Mouse (Mus musculus) cerebral cortex, adult 2 months (tissue): ENCODE results near the gene Igfbp7.

ENCODE experiments used
- WGBS: fragments of 180-500 bp; shearing (Covaris S2); methylation state at CpG from one replicate; pipeline ENCODE4 v1.1.7; 2018; 5-methylcytosine and 5-hydroxymethylcytosine counted together

The Igfbp7 gene

DNA sequence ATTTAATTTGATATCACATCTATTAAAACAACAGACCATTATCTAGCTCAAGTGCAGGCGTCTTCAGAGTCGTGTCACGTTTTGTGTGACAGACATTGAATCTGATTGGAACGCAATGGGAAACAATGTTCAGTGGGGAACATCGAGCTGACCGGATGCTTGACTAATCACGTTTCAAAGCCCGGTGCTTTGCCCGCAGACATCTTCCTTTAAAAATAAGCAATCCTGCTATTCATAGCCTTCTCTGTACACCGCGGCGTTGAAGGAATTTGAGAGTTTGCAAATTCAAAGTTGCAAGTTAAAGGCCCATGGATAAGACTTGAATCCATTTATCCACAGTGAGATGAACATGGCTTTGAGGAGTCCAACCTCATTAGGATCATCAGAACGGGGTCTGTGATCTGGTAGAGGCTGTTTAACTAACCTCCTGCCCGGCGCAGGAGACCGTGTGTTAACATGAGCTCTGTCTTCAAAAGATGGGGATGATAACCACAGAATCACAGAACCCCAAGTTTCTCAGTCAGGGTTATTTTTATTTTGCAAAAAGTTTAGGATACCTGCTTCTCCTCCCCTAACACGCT, 27.4 kb downstream of the Igfbp7 start:
- 70% methylated on average over 17 of the region's 17 CpGs for WGBS

DNA sequence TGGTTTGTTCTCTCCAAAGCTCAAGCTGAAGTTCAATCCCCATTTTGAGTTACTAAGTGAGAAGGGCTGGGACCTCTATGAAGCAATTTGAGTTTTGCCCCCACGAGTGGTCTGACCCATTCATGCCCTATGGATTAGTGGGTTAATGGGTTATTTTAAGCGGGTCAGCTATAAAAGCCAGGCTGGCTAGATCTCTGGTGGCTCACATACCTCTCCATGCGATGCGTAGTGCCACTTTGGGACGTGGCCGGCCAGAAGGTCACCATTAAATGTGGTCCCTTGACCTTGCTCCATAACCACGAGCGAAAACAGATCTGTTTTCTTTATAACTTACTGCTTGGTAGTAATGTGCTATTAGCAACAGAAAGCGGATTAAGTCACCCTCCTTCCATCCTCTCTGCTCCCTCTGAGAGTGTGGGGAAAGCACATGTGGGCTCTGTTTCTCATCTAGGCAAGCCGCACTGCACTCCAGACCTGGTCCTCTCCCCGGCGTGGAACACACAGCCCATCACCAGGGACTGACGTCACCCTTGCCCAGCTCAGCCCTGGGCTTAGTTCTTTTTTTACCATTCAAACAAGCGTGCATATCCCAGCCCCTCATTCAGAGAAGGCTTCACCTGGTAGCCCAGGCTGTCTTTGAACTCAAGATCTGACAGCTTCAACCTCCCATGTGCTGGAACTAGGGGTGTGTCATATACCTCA, 28.3 kb downstream of the Igfbp7 start:
- WGBS: 84% methylated on average over 14 of the region's 14 CpGs

DNA sequence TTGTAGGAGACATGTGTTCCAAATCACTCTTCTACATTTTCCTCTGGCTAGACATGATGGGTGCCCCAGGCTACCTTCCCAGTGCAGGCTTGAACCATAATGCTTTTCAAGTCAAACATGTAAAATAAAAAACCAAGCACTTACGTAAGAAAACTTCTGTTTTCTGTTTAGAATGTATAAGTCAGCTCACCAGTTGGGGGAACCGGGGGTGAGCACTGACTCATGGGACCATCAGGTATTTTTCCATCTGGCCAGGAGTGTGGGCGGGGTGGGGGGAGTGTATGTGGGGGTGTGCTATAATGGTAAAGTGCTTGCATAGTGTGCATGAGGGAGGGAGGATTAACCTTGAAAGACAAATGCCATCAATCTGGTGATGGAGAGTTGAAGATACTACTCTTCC, 29.8 kb downstream of the Igfbp7 start:
- 66% methylated on average over 3 of the region's 3 CpGs for WGBS

DNA sequence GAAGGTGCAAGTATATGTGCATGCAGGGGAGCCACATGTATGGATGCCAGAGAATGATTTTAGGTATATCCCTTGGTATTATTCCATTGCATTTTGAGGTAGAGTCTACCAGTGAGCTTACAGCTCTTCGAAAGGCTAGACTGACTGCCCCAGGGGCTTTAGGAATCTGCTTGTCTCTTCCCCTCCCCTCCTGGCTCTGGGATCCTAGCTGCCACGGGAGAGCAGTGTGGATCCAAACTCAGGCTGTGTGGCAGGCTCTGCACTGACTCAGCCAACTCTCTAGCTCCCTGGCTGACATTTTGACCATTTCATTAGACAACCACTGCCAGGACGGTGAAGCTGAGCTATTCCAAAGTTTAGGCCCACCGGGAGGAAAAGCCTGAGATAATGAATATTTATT, 32.3 kb downstream of the Igfbp7 start:
- 72% methylated on average over 4 of the region's 4 CpGs for WGBS

DNA sequence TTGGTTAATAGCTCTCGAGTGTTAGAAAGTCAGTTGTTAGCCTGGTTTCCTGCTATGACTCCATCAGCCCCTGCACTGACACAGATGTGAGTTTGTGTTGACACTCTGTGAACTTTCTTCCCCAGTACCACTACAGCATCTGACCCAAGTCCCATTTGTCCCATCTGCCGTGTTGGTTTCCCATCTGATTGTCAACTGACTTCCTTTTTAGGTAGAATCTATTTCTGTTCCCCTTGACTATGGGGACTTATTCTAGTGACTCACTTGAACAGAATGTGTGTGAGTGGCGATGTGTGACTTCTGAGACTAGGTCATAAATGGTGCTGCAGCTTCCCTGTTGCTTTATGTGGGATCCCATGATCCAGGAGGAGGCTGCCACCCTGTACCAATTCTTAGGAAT, 32.9 kb downstream of the Igfbp7 start:
- WGBS: 53% methylated on average over 3 of the region's 3 CpGs

DNA sequence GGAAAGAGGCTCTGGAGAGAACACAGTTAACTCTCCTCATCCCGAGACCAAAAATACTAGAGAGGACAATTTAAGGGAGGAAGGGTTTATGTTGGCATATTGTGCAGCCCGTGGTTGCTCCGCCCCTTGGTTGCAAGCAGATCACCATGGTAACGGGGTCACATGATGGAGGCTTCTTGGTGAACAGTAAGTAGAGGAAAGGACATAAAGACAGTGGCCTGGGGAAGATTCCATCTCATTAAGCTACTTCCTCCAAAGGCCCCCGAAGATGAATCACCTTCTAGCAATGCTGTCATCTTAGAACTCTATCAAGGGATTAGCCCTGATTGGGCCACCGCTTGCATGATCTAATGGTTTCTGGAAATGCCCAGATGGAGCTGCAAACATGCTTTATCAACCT, 35.1 kb downstream of the Igfbp7 start:
- WGBS: 59% methylated on average over 6 of the region's 6 CpGs

DNA sequence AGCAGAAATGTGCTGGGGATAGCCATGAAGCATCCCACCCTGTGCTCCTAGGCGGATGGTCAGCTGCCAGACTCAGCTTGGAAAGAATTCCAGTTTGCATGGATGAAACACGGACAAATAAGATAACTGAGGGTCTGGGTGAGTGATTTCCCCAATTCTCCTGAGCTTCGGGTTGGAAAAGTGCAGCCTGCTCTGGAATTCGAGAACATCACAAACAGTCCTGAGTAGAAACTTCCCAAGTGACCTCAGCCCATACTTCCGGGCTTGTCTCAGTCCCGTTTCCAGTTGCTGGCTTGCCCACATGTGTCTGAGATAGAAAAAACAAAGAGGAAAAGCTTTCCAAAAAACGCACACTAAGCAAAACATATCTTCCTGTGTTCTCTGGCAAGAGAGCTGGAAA, 35.6 kb downstream of the Igfbp7 start:
- 72% methylated on average over 7 of the region's 7 CpGs for WGBS

DNA sequence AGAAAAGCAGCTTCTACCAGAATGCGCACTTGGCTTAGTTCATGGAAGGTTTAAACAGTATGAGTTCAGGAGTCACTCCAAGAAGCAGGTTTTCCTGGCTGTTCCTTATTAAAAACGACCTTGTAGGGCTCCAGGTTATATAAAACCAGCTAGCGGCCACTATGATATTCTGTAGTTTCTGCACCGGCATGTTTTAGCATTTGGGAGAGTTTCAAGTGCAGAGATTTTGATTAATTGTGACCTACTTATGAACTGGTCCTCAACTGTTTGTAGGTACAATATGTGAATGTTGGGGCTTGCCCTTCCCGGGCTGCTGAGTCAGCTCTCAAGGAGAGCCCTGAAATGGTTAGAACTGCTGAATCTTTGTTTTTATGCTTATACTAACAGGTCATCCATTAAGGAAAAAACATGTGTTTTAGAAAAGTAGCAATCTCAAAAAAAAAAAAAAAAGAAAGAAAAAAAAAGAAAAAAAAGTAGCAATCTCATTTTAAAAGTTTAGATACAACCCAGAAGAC, 37.4 kb downstream of the Igfbp7 start:
- 87% methylated on average over 5 of the region's 5 CpGs for WGBS

DNA sequence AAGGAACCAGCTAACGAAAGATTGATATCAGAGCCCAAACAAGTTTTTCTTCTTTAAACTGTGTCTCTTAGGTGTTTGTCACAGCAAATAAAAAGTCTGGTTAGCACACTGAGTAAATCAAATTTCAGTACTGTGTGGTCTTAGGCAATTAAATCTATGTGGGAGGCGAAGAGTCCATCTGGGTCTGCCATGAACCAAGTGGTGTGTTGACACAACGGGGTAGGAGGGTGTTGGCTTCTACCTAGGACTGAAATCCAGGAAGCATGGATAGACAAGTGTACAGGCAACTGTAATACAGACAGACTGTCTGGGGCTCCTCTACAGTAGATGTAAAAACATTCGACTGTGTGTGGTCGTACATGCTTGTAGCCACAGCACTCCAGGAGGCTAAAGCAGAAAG, 38.4 kb downstream of the Igfbp7 start:
- 85% methylated on average over 5 of the region's 5 CpGs for WGBS

DNA sequence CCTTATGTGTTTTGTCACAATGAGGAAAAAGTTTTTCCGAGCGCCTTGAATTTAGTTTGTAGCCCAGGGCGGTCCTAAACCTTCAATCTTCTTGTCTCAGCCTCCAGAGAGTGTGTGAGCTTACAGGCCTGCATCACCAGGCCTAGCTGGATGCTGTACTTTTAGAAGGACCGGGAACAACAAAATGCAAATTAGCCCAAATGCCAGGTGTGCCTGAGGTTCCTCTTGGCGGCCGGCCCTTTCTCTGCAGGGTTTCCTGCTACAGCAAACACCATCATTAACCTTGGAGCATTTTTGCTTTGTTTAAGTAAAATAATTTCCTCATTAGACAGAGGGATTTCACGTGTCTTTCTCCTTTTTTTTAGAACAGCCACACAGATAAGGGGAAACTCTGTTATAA, 39.6 kb downstream of the Igfbp7 start:
- whole genome bisulfite sequencing: 66% methylated on average over 7 of the region's 7 CpGs

DNA sequence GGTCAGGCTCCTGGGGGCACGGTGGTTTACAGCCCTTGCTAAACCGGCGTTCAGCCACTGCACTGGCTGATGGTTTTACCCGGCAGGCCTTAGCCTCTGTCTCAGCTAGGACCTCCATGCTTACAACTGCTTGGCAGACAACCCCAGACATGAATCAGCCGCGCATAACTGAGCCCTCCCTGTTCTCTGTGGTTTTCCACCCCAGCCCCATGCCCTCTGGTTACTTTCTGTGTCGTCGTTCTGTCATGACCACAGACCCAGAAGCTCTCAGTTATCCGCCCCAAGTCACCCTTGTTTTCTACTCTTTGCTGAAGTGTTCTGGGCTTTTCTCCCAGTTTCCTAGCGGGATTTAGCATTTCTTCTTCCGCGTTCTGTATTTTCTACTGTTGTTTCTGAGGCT, 40.2 kb downstream of the Igfbp7 start:
- WGBS: 53% methylated on average over 12 of the region's 12 CpGs

DNA sequence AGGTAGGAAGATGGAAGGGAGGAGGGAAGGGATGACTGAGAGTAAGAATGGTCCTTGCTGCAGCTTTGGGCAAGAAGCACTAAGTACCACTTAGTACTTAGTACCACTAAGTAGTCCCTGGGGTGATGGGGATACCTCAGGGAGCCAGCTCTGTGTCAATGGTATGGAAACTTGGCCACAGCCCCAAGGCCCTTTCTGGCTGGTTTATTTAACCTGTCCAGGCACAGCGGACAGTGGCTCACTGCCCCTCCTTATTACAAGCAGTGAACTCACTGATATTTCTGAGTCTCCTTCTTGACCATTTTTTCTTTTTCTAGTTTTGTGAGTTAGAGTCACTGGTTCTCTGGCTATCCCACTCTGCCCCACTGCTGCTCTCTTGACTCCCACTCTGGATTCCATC, 40.7 kb downstream of the Igfbp7 start:
- 76% methylated on average over 1 of the region's 1 CpGs for WGBS

DNA sequence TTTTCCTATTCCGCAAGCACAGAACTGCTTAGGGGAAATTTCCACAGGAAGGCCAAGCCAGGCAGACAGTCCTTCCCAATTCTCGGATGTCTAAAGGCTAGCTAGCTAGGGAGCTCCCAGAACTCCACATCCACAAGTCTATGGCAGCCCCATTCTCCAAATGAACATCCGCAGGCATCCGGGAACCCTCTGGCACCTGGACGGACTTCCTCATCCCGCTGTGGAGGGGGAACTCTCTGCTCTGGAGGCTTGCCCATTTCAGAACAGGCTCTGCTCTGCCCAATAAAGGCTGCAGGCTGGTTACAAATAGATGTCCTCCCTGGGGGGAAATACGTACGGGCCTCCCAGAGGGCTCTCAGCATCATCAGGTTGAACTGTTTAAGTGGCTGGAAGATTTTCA, 41.5 kb downstream of the Igfbp7 start:
- WGBS: 69% methylated on average over 8 of the region's 8 CpGs

DNA sequence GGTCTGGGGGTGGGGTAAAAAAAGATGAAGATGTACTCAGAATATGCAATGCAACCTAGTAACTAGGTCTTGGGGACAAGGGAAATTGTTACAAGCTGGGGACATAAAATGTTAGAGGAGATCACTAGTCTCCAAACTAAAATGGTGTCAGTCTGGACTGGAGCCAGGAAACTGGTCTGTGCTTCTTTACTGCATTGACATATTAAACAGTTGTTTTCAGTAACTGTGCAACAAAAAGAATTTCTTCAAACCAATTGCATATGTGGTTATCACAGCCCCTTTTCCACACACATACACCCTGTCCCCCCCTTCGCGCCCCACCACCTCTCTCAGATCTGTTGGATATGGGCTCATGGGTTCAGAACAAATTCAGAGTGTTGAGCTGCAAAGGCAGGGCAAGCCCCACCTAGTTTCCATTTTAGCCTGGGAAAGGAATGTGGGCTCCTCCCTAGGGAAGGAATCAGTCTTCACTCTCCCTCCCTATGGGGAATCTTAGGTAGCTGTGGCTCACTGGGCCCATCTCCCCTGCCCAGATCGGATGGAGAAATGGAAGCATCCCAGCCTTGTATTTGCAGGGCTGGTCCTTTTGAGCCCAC, 43.3 kb downstream of the Igfbp7 start:
- 95% methylated on average over 3 of the region's 3 CpGs for WGBS

DNA sequence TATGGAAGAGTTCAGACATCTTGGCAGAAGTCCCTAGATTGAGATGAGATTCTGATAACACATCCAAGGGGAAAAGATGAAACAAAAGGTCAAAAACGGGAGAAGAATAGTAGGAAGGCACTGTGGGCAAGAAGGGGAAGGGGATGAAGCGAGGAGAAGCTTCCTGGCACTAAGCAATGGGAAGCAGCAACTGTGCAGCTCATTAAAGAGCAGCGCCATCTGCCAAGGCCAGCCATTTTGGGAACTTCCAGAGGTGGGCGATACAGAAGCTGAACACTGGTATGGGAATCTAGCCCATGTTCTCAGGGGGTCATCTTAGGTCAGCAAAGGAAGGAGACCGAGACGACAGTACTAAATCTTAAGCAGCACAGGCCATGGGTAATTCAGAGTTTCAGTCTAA, 44.2 kb downstream of the Igfbp7 start:
- WGBS: 52% methylated on average over 6 of the region's 6 CpGs

DNA sequence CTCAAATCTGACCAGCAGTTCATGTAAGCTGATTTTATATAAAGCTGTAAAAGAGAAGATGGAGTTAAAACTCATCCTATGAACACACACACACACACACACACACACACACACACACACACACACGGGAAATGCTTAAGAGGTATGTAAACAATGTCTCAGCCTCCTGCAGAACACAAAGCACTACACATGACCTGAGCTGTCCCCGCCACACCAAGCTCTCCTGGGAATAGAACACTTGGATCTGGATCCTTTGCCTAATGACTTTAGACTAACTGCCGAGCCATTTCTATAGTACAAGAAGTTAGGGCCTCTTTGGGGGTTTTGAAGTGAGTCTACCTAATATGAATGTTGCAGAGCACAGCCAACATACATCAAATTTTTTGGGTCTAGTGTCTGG, 45.7 kb downstream of the Igfbp7 start:
- WGBS: 71% methylated on average over 3 of the region's 3 CpGs

DNA sequence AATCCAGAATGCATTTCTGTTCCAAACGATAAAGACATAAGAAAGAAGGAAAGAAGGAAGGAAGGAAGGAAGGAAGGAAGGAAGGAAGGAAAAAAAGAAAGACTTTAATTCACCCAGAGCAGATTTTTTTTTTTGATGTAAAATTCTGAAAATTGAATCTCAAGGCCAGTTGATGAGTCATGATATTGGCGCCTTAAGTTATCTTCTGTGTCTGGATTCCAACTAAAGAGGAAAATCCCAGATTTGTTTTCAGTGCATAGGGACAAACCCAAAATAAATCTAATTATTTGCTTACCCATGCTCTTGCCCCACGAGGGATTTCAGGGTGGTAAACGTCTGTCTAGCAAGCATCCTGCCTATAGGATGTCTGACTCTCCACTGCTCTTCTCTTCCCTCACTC, 46.8 kb downstream of the Igfbp7 start:
- WGBS: 37% methylated on average over 4 of the region's 4 CpGs

DNA sequence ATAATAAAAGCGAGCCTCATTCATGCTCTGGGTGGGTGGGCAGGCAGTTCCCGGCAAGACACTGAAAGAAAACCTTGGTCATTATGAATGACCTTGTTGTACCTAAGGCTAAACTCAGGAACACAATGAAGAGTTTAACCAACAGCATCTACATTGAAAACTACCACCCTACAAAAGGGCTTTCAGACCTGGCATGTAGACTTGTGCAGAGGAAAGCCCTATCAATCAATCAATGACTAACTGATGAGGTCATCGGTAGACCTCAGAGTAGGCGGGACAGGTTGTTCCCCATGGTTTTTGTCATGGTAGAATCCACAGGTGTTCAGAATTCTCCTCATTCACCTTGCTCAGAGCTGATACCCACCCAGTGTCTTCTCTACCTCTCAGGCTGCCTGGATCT, 47.9 kb downstream of the Igfbp7 start:
- WGBS: 85% methylated on average over 4 of the region's 4 CpGs

DNA sequence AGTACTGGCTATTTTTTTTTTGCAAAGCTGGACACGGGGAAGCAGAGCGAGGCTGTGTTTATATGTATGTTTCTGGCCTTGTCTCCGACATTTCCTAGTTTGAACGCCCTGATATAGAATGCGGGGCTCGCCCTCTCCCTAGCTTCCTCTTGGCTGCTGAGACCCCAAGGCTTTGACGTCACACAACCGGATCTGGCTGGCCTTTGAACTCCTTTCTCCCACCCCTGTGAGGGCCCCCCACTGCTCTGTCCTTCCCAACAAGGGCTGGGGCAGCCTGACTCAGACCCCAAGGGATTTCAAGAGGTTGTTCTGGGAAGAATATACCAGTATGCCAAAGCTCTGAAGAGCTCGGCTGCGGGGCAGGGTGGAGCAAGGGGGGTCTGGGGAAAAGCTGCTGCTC, 49.5 kb downstream of the Igfbp7 start:
- WGBS: 29% methylated on average over 10 of the region's 10 CpGs

DNA sequence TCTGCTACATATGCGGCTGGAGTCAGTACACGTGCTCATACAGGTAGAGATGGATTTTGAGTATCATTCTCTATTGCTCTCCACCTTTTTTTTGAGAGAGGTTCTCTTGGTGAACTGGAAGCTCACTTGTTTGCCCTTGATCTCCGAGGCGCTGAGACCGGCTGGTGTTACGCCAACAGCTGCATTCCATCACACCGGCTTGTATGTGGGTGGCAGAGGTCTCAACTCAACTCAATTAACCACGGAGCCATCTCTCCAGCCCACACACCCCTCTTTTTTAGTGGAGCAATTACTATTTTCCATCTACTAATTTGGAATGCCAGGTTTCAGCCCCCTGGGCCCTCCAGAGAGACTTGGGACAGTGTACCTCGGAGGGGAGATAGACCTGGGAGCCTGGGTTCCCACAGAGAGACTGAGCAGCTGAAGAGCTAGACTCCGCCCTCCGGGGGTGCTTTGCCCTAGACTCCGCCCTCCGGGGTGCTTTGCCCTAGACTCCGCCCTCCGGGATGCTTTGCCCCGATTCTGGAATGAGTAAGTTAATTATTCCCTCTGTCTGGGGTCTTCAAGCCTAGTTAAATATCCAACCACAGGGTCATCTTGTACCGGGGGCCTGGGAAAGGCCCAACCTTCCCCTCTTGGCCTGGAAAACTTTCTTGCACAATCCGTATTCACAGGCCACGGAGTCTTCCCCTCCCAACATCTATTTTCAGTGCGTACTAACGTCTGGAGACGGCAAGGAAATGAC, 50.3 kb downstream of the Igfbp7 start:
- 29% methylated on average over 22 of the region's 22 CpGs for WGBS

DNA sequence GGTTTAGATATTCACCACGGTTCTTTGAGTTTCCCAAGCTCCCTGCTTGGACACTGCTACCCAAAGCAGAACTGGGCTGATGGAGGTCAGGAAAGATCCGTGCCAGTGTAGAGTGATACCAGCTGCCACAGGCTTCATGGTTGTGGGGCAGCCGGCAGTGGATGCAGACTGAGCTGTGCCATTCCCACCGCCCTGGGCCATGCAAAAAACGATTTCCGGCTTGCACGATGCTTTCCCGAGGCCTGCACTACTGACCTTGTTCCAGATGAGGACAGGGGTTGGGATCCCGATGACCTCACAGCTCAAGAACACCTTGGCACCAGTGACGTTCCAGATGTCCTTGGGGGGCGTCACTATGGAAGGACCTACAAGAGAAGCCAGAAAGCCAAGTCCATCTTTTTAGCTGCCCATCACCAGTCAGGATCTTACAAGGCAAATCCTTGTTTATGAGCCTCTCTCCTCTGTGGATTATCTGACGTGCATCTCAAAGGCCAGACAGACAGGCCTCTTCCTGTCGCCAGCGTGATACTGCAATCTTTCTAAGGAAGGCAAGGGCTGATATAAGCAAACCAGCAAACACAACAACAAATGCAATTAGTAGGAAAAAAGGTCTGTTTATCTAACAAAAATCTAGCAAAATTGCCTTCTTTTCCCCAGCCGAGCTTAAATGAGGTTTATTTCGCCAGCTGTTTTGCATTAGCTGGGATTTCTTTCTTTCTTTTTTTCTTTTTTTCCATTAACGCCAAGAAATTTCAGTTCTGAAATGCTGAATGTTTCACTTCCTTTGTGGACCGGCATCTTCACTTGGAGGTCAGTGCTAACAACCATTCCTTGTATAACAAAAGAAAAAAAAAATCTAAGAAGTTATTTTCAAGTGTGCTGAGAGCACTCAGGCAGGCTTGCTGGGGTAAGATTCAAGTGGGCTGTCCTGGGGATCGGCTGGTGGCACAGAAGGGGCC, 52.3 kb downstream of the Igfbp7 start:
- 84% methylated on average over 19 of the region's 19 CpGs for WGBS
